ENCODE assay signal across 12 mouse cellular contexts in the genomic region with DNA sequence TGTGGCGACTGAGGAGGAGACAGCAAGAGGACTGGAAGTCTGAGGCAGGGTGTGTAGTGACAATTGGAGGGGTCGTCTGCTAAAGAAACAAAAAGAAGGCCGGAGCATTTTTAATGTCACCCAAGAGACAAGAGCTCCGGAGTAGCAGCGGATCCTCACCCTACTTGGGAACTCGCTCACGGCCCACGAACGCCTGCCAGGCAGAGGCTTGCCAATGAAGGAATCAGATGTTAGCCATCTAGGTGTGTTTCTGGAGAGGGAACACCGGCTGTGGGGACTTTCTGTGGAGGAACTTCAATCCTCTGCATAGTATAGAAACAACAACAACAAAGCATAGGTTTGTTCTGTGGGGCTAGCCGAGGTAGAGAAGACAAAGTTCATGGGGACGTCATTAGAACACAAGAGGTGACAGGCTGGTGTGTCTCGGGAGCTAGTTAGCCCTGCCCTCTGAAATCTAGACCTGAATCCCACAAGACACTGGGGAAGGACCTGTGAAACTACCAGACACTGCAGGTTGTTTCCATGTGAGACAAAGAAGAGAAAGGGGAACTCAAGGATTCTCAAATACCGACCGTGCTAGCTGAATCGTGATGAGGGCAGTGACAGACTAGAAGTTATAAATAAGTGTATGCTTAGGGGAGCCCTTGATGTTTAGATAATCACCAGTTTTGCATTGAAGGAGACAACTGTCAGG. TPM values are rescaled to one million over a fixed set of nuclear protein-coding genes. Genes with fewer than 3 reads are reported as not detected.
A peak's percentile ranks its signal among the peaks of the same experiment; 100 is the strongest.
DNase-seq lines count a peak whose midpoint lies in the region; ATAC-seq lines count a peak whose summit lies in the region.
"Had no signal": no experiment of that assay in that cellular context is flagged by ENCODE, and none has a peak within 500 bp of the region (broad histone marks: within the 10 kb centered on the region; RNA-seq: fewer than 3 reads in every experiment).

No protein-coding gene starts in this region.

- peak overlapping the region; percentile 76 for H3K27ac ChIP-seq in hindbrain, embryonic 10.5 days
- no peak overlapping the region for H3K27ac ChIP-seq in hindbrain, embryonic 13.5 days
- no peak overlapping the region for H3K27ac ChIP-seq in neural tube, embryonic 15.5 days (replicated peaks)
- peak overlapping the region; percentile 63; the same call in 1 of the 2 replicates for H3K27ac ChIP-seq in embryonic facial prominence, embryonic 15.5 days (replicated peaks)
- H3K27ac ChIP-seq in kidney, embryonic 15.5 days = no peak overlapping the region
- H3K27ac ChIP-seq: intestine, embryonic 15.5 days had no signal

- peaks cover 39% of the 10 kb centered on the region for H3K4me1 ChIP-seq in hindbrain, embryonic 10.5 days (replicated peaks)
- 0 out of 2 replicates have a peak, but pooled peaks cover 6% of the 10 kb centered on the region for H3K4me1 ChIP-seq in hindbrain, embryonic 13.5 days (replicated peaks)
- no peaks in the 10 kb centered on the region for H3K4me1 ChIP-seq in neural tube, embryonic 15.5 days
- H3K4me1 ChIP-seq in embryonic facial prominence, embryonic 15.5 days = peaks cover 56% of the 10 kb centered on the region
- peaks cover 36% of the 10 kb centered on the region for H3K4me1 ChIP-seq in kidney, embryonic 15.5 days

- DNase-seq in hindbrain, embryonic 10.5 days (ENCODE audit: low spot score) = no peak
- DNase-seq in neural tube, embryonic 10.5 days (ENCODE audit: extremely low spot score, low spot score) = peak; percentile 13
- DNase-seq in splenic B cell, adult 2 months (ENCODE audit: low read depth, low spot score) = peak; percentile 67
- no peak for DNase-seq in cerebellum, postnatal 25 days
- DNase-seq: adrenal gland, adult 2 months; right cerebral cortex, postnatal 25 days had no signal

- H3K36me3 ChIP-seq in hindbrain, embryonic 10.5 days = no peaks in the 10 kb centered on the region
- H3K36me3 ChIP-seq in hindbrain, embryonic 13.5 days = no peaks in the 10 kb centered on the region
- H3K36me3 ChIP-seq in neural tube, embryonic 15.5 days = no peaks in the 10 kb centered on the region
- H3K36me3 ChIP-seq in embryonic facial prominence, embryonic 15.5 days = no peaks in the 10 kb centered on the region
- no peaks in the 10 kb centered on the region for H3K36me3 ChIP-seq in splenic B cell, adult 2 months (ENCODE audit: control insufficient read depth, insufficient read depth, low read length, poor library complexity, severe bottlenecking)
- no peaks in the 10 kb centered on the region for H3K36me3 ChIP-seq in kidney, embryonic 15.5 days
- H3K36me3 ChIP-seq: intestine, embryonic 15.5 days had no signal

- WGBS in hindbrain, embryonic 10.5 days = 74% methylated on average over 16 of the region's 16 CpGs
- WGBS in hindbrain, embryonic 13.5 days = 73% methylated on average over 16 of the region's 16 CpGs
- WGBS in neural tube, embryonic 15.5 days = 68% methylated on average over 16 of the region's 16 CpGs
- 62% methylated on average over 16 of the region's 16 CpGs for WGBS in embryonic facial prominence, embryonic 15.5 days
- 74% methylated on average over 16 of the region's 16 CpGs for WGBS in kidney, embryonic 15.5 days

- H3K27me3 ChIP-seq in hindbrain, embryonic 10.5 days (ENCODE audit: insufficient read depth, poor library complexity, severe bottlenecking) = no peaks in the 10 kb centered on the region
- H3K27me3 ChIP-seq in hindbrain, embryonic 13.5 days = no peaks in the 10 kb centered on the region
- H3K27me3 ChIP-seq in neural tube, embryonic 15.5 days (replicated peaks) = no peaks in the 10 kb centered on the region
- no peaks in the 10 kb centered on the region for H3K27me3 ChIP-seq in embryonic facial prominence, embryonic 15.5 days
- H3K27me3 ChIP-seq in splenic B cell, adult 2 months (ENCODE audit: control insufficient read depth, insufficient read depth, low read length, poor library complexity, severe bottlenecking) = no peaks in the 10 kb centered on the region
- no peaks in the 10 kb centered on the region for H3K27me3 ChIP-seq in kidney, embryonic 15.5 days
- H3K27me3 ChIP-seq: intestine, embryonic 15.5 days had no signal

- no peak overlapping the region for H3K9ac ChIP-seq in hindbrain, embryonic 13.5 days
- H3K9ac ChIP-seq in neural tube, embryonic 15.5 days (replicated peaks) = no peak overlapping the region
- no peak overlapping the region for H3K9ac ChIP-seq in embryonic facial prominence, embryonic 15.5 days
- H3K9ac ChIP-seq in kidney, embryonic 15.5 days = no peak overlapping the region
- H3K9ac ChIP-seq: intestine, embryonic 15.5 days had no signal

- H3K9me3 ChIP-seq in hindbrain, embryonic 10.5 days = no peaks in the 10 kb centered on the region
- H3K9me3 ChIP-seq in hindbrain, embryonic 13.5 days = no peaks in the 10 kb centered on the region
- H3K9me3 ChIP-seq in neural tube, embryonic 15.5 days (replicated peaks) = no peaks in the 10 kb centered on the region
- no peaks in the 10 kb centered on the region for H3K9me3 ChIP-seq in embryonic facial prominence, embryonic 15.5 days (replicated peaks)
- no peaks in the 10 kb centered on the region for H3K9me3 ChIP-seq in kidney, embryonic 15.5 days (replicated peaks)
- H3K9me3 ChIP-seq: intestine, embryonic 15.5 days had no signal

- H3K4me3 ChIP-seq in hindbrain, embryonic 10.5 days = no peak overlapping the region
- H3K4me3 ChIP-seq in hindbrain, embryonic 13.5 days = no peak overlapping the region
- no peak overlapping the region for H3K4me3 ChIP-seq in neural tube, embryonic 15.5 days (replicated peaks)
- no peak overlapping the region for H3K4me3 ChIP-seq in embryonic facial prominence, embryonic 15.5 days (replicated peaks)
- no peak overlapping the region for H3K4me3 ChIP-seq in kidney, embryonic 15.5 days (replicated peaks)
- H3K4me3 ChIP-seq: intestine, embryonic 15.5 days had no signal

- no peak overlapping the region for H3K4me2 ChIP-seq in hindbrain, embryonic 13.5 days
- no peak overlapping the region for H3K4me2 ChIP-seq in neural tube, embryonic 15.5 days
- H3K4me2 ChIP-seq in embryonic facial prominence, embryonic 15.5 days (replicated peaks) = no peak overlapping the region
- H3K4me2 ChIP-seq in kidney, embryonic 15.5 days = no peak overlapping the region
- H3K4me2 ChIP-seq: intestine, embryonic 15.5 days had no signal

- no peak for ATAC-seq in hindbrain, embryonic 13.5 days (ENCODE audit: low FRiP score)
- no peak for ATAC-seq in neural tube, embryonic 15.5 days (ENCODE audit: low FRiP score)
- ATAC-seq in embryonic facial prominence, embryonic 15.5 days (ENCODE audit: insufficient number of reproducible peaks, low FRiP score, low TSS enrichment, low read depth) = no peak
- no peak for ATAC-seq in kidney, embryonic 15.5 days (replicated peaks; ENCODE audit: low FRiP score)
- ATAC-seq: CD4-positive, CD25-positive, alpha-beta regulatory T cell, adult 4 months; intestine, embryonic 15.5 days had no signal

RNA-seq across cellular contexts. Expression of gene Tmem140, which starts 4.5 kb away (rescaled TPM):
- polyA plus RNA-seq in hindbrain, embryonic 10.5 days (2016; fragmentation: Nextera tagmentation; extraction: Ambion mirVana) = 1.6 and 1.9 TPM in 2 replicates
- 1.3 and 1.6 TPM in 2 replicates for polyA plus RNA-seq in hindbrain, embryonic 13.5 days (2015; fragmentation: Nextera tagmentation; extraction: Ambion mirVana)
- polyA plus RNA-seq in neural tube, embryonic 15.5 days (2015; fragmentation: Nextera tagmentation; extraction: Ambion mirVana) = 1.1 and 2.6 TPM in 2 replicates
- 3.0 and 3.9 TPM in 2 replicates for polyA plus RNA-seq in embryonic facial prominence, embryonic 15.5 days (2015; fragmentation: Nextera tagmentation; extraction: Ambion mirVana)
- 1.9 and 2.3 TPM in 2 replicates for polyA plus RNA-seq in kidney, embryonic 15.5 days (2015; fragmentation: Nextera tagmentation; extraction: Ambion mirVana)

RNA-seq across cellular contexts. Expression of gene Cyren, which starts 10.4 kb away (rescaled TPM):
- polyA plus RNA-seq in hindbrain, embryonic 10.5 days (2016; fragmentation: Nextera tagmentation; extraction: Ambion mirVana) = 17.9 and 18.4 TPM in 2 replicates
- polyA plus RNA-seq in hindbrain, embryonic 13.5 days (2015; fragmentation: Nextera tagmentation; extraction: Ambion mirVana) = 10.1 and 11.2 TPM in 2 replicates
- polyA plus RNA-seq in neural tube, embryonic 15.5 days (2015; fragmentation: Nextera tagmentation; extraction: Ambion mirVana) = 8.8 and 10.6 TPM in 2 replicates
- 14.8 and 17.4 TPM in 2 replicates for polyA plus RNA-seq in embryonic facial prominence, embryonic 15.5 days (2015; fragmentation: Nextera tagmentation; extraction: Ambion mirVana)
- polyA plus RNA-seq in kidney, embryonic 15.5 days (2015; fragmentation: Nextera tagmentation; extraction: Ambion mirVana) = 11.9 and 15.6 TPM in 2 replicates

RNA-seq across cellular contexts. Expression of gene Wdr91, which starts 43.2 kb away (rescaled TPM):
- polyA plus RNA-seq in hindbrain, embryonic 10.5 days (2016; fragmentation: Nextera tagmentation; extraction: Ambion mirVana) = 13.5 and 14.3 TPM in 2 replicates
- polyA plus RNA-seq in hindbrain, embryonic 13.5 days (2015; fragmentation: Nextera tagmentation; extraction: Ambion mirVana) = 12.5 and 14.5 TPM in 2 replicates
- polyA plus RNA-seq in neural tube, embryonic 15.5 days (2015; fragmentation: Nextera tagmentation; extraction: Ambion mirVana) = 13.4 and 15.1 TPM in 2 replicates
- polyA plus RNA-seq in embryonic facial prominence, embryonic 15.5 days (2015; fragmentation: Nextera tagmentation; extraction: Ambion mirVana) = 10.0 and 12.0 TPM in 2 replicates
- polyA plus RNA-seq in kidney, embryonic 15.5 days (2015; fragmentation: Nextera tagmentation; extraction: Ambion mirVana) = 9.9 and 11.8 TPM in 2 replicates

RNA-seq across cellular contexts. Expression of gene Stra8, which starts 52.5 kb away (rescaled TPM):
- polyA plus RNA-seq in hindbrain, embryonic 10.5 days (2016; fragmentation: Nextera tagmentation; extraction: Ambion mirVana) = not detected in 2 replicates
- not detected in 2 replicates for polyA plus RNA-seq in hindbrain, embryonic 13.5 days (2015; fragmentation: Nextera tagmentation; extraction: Ambion mirVana)
- not detected in 2 replicates for polyA plus RNA-seq in neural tube, embryonic 15.5 days (2015; fragmentation: Nextera tagmentation; extraction: Ambion mirVana)
- not detected in 2 replicates for polyA plus RNA-seq in embryonic facial prominence, embryonic 15.5 days (2015; fragmentation: Nextera tagmentation; extraction: Ambion mirVana)
- not detected in 2 replicates for polyA plus RNA-seq in kidney, embryonic 15.5 days (2015; fragmentation: Nextera tagmentation; extraction: Ambion mirVana)
- polyA plus RNA-seq: adrenal gland, adult 2 months; intestine, embryonic 15.5 days had no signal

Comparison
In these comparisons a context has a peak if more than half of its experiments do, and no peak if none do; other contexts are left out.
1. H3K27ac ChIP-seq: peak in hindbrain, embryonic 10.5 days (single experiment) and embryonic facial prominence, embryonic 15.5 days (single experiment); none in hindbrain, embryonic 13.5 days (single experiment), neural tube, embryonic 15.5 days (single experiment) and kidney, embryonic 15.5 days (single experiment).
2. DNase-seq: peak in neural tube, embryonic 10.5 days (single experiment) and splenic B cell, adult 2 months (single experiment); none in hindbrain, embryonic 10.5 days (single experiment) and cerebellum, postnatal 25 days (0 of 2).